Mouse (Mus musculus): ENCODE data around the gene Eomes. TPM values are rescaled to one million over a fixed set of nuclear protein-coding genes. Genes with fewer than 3 reads are reported as not detected.

Eomes gene
- polyA plus RNA-seq, 1 experiment: 12.6 TPM

- TF ChIP-seq POLR2A (IDR thresholded peaks at IDR 0.05; ENCODE audit: borderline replicate concordance, extremely low read depth, insufficient read depth, insufficient read length, poor library complexity, severe bottlenecking): no peak
- no peak for TF ChIP-seq CTCF (IDR thresholded peaks at IDR 0.05; ENCODE audit: borderline replicate concordance, extremely low read depth, insufficient read depth, insufficient read length)
- DNase-seq (ENCODE audit: low read depth): peak; percentile 80
Measured at GRCm38 (mm10) chr9:118476766-118477271, 1.2 kb upstream of the Eomes start.

- no peak for DNase-seq (ENCODE audit: low read depth)
- TF ChIP-seq POLR2A (IDR thresholded peaks at IDR 0.05; ENCODE audit: borderline replicate concordance, extremely low read depth, insufficient read depth, insufficient read length, poor library complexity, severe bottlenecking): no peak
- no peak for TF ChIP-seq CTCF (IDR thresholded peaks at IDR 0.05; ENCODE audit: borderline replicate concordance, extremely low read depth, insufficient read depth, insufficient read length)
Measured at GRCm38 (mm10) chr9:118477281-118477931, 606 bp upstream of the Eomes start.

DNA sequence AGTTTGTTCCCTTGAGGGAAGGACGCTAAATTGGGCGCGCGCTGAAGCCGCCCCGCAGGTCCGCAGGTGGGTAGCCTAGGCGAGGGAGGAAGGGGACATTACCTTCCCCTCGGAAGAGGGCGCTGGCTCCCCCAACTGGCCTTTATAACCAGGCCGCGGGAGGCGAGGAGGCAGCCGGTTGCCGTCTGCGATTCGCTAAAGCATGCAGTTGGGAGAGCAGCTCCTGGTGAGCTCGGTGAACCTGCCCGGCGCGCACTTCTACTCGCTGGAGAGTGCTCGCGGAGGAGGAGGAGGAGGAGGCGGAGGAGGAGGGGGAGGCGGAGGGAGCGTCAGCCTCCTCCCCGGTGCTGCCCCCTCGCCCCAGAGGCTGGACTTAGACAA is 436 bp downstream of the Eomes start:
- TF ChIP-seq POLR2A (IDR thresholded peaks at IDR 0.05; ENCODE audit: borderline replicate concordance, extremely low read depth, insufficient read depth, insufficient read length, poor library complexity, severe bottlenecking) (no peak), CTCF (IDR thresholded peaks at IDR 0.05; ENCODE audit: borderline replicate concordance, extremely low read depth, insufficient read depth, insufficient read length) (0 out of 2 replicates have a peak, but pooled peaks have one; percentile 12)
- peak; percentile 65 for DNase-seq (ENCODE audit: low read depth)

DNA sequence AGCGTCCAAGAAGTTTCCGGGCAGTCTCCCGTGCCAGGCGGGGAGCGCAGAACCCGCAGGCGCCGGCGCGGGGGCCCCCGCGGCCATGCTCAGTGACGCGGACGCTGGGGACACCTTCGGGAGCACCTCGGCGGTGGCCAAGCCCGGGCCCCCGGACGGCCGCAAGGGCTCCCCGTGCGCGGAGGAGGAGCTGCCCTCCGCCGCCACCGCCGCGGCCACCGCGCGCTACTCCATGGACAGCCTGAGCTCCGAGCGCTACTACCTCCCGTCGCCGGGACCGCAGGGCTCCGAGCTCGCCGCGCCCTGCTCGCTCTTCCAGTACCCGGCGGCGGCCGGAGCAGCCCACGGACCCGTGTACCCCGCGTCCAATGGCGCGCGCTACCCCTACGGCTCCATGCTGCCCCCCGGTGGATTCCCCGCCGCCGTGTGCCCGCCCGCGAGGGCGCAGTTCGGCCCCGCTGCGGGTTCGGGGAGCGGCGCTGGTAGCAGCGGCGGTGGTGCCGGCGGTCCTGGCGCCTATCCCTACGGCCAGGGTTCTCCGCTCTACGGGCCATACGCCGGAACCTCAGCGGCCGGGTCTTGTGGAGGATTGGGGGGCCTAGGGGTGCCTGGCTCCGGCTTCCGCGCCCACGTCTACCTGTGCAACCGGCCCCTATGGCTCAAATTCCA is 961 bp downstream of the Eomes start:
- TF ChIP-seq CTCF (IDR thresholded peaks at IDR 0.05; ENCODE audit: borderline replicate concordance, extremely low read depth, insufficient read depth, insufficient read length): peak; percentile 32; the same call in 1 of the 2 replicates
- no peak for TF ChIP-seq POLR2A (IDR thresholded peaks at IDR 0.05; ENCODE audit: borderline replicate concordance, extremely low read depth, insufficient read depth, insufficient read length, poor library complexity, severe bottlenecking)

DNA sequence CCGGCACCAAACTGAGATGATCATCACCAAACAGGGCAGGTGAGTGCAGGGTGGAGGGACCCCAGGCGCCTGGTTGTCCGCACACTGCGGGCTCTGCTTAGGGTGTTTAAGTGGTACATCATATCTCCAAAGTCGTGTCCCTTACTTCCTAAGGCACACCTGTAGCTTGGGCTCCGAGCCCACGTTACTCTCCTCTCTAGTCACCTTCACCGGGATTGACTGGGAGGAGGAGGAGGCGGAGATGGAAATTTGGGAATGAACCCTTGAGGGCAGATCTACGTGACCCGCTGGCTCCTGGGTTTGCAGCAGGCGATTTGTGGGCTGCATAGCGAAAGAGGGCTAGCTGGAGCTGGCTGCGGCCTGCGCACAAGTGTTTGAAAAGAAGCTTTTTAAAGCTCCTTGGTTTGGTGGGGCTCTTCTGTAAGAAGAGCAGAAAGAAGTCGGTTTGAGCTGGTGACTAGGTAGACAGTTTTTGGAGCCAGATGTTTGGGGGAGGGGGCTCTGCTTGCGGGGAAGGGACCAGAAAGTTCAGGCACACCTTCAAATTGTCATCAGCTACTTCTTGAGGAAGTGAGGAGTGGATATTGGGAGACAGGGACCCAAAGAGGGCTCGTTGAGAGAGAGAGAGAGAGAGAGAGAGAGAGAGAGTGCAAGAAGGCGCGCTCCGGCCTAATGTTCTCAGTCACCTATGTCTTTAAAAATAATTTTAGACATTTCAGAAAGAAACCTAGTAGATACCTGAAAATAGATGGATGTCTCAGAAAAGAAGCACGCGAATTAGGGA is 1.7 kb downstream of the Eomes start:
- TF ChIP-seq CTCF (IDR thresholded peaks at IDR 0.05; ENCODE audit: borderline replicate concordance, extremely low read depth, insufficient read depth, insufficient read length) (no peak), POLR2A (IDR thresholded peaks at IDR 0.05; ENCODE audit: borderline replicate concordance, extremely low read depth, insufficient read depth, insufficient read length, poor library complexity, severe bottlenecking) (no peak)
- no peak for DNase-seq (ENCODE audit: low read depth)

More for the DNA sequence above, 961 bp downstream of the Eomes start:
- DNase-seq (ENCODE audit: low read depth): peak; percentile 38

DNA sequence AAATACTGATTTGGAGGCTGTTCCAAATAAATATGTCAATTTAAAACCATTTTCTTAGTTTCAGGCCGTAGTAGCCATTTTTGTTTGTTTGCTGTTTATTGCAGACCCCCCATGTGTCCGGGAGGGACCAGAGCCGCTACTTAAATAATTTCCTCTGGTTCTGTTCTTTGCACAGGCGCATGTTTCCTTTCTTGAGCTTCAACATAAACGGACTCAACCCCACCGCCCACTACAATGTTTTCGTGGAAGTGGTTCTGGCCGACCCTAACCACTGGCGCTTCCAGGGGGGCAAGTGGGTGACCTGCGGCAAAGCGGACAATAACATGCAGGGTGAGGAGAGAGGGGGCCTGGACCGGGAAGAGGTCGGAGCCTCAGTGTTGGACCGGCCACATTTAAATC is 2.3 kb downstream of the Eomes start:
- TF ChIP-seq POLR2A (IDR thresholded peaks at IDR 0.05; ENCODE audit: borderline replicate concordance, extremely low read depth, insufficient read depth, insufficient read length, poor library complexity, severe bottlenecking) (no peak), CTCF (IDR thresholded peaks at IDR 0.05; ENCODE audit: borderline replicate concordance, extremely low read depth, insufficient read depth, insufficient read length) (no peak)
- DNase-seq (ENCODE audit: low read depth): no peak

DNA sequence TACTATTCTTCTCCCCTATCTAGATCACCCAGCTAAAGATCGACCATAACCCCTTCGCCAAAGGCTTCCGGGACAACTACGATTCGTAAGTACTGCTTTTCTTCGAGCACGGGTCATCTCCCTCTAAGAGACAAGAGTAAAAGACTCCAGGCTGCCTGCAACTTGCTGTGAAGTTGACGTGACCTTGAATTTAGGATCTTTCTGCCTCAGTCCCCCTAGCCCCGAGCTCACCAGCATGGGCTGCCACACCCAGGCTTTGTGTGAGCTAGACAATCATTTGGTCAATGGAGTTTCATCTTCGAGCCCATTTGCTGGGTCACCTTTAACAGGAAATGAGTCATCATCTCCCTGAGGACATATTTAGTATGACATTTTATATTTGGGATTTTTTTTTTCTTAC is 4.2 kb downstream of the Eomes start:
- DNase-seq (ENCODE audit: low read depth): no peak
- no peak for TF ChIP-seq POLR2A (IDR thresholded peaks at IDR 0.05; ENCODE audit: borderline replicate concordance, extremely low read depth, insufficient read depth, insufficient read length, poor library complexity, severe bottlenecking)
- no peak for TF ChIP-seq CTCF (IDR thresholded peaks at IDR 0.05; ENCODE audit: borderline replicate concordance, extremely low read depth, insufficient read depth, insufficient read length)

- peak; percentile 57 for DNase-seq (ENCODE audit: low read depth)
- no peak for TF ChIP-seq CTCF (IDR thresholded peaks at IDR 0.05; ENCODE audit: borderline replicate concordance, extremely low read depth, insufficient read depth, insufficient read length)
- no peak for TF ChIP-seq POLR2A (IDR thresholded peaks at IDR 0.05; ENCODE audit: borderline replicate concordance, extremely low read depth, insufficient read depth, insufficient read length, poor library complexity, severe bottlenecking)
Measured at GRCm38 (mm10) chr9:118486361-118487095, 8.5 kb downstream of the Eomes start.

GRCm38 (mm10) chr9:118487096-118487395 is 9.0 kb downstream of the Eomes start:
- peak; percentile 47 for DNase-seq (ENCODE audit: low read depth)
- TF ChIP-seq CTCF (IDR thresholded peaks at IDR 0.05; ENCODE audit: borderline replicate concordance, extremely low read depth, insufficient read depth, insufficient read length) (no peak), POLR2A (IDR thresholded peaks at IDR 0.05; ENCODE audit: borderline replicate concordance, extremely low read depth, insufficient read depth, insufficient read length, poor library complexity, severe bottlenecking) (no peak)

DNA sequence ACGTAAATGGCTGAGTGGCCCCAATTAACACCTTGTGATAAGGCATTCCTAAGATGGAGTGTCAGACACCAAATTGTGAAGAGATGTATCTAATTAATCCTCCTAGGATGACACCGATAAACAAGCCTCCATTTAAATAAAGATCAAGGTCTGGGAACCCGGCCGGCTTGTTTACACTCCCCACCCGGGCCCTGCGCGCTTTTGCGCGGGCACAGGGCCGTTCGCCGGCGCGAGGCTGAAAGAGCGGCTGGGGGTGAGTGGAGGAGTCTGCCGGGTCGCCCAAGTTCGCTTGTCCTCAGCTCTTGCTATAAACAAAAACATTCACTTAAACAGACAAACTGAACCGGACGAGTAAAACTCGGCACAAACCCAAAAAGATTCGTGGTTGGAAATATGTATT is 9.6 kb downstream of the Eomes start:
- TF ChIP-seq POLR2A (IDR thresholded peaks at IDR 0.05; ENCODE audit: borderline replicate concordance, extremely low read depth, insufficient read depth, insufficient read length, poor library complexity, severe bottlenecking): no peak
- no peak for TF ChIP-seq CTCF (IDR thresholded peaks at IDR 0.05; ENCODE audit: borderline replicate concordance, extremely low read depth, insufficient read depth, insufficient read length)
- DNase-seq (ENCODE audit: low read depth): peak; percentile 78
